Mouse (Mus musculus): ENCODE measurements around the gene Smtnl1. TPM values are rescaled to one million over a fixed set of nuclear protein-coding genes. Genes with fewer than 3 reads are reported as not detected.

Smtnl1 gene
- total RNA-seq, 1 experiment = 4.9 TPM

DNA sequence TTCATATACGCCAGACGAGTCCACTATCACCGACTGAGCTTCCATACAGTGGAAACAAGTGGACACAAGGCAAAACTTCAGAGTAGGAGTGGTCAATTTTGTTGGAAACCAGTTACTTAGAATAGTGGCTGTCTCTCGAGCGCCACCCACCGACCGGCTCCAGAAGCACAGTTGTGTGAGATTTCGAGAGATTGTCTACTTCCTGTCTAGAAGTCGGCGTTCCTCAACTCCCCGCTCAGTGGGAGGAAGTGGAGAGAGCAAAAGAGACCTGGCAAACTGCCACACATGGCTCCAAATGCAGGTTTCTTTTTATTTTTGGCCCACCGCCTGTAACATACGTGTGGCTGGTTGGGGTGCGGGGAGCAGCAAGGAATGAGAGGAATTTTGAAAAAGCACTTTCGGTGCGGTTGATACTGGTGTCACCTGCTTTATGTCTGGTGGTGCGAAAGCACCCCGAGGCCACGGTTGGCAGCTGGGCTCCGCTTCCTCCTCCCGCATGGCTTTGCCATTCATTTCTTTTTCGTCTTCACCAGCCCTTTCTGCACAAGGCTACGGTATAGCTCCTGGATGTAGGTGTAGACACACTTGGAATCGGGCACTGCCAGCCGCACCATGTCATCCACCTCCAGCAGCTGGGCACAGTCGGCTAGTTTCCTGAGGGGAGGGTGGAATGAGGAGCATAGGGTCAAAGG is 11.4 kb downstream of the Smtnl1 start:
- no peak overlapping the region for H3K9ac ChIP-seq (ENCODE audit: insufficient read depth, low read depth, low read length, poor library complexity, severe bottlenecking)
- no peak overlapping the region for H3K27ac ChIP-seq (ENCODE audit: insufficient read depth, low read depth, low read length, poor library complexity, severe bottlenecking)

DNA sequence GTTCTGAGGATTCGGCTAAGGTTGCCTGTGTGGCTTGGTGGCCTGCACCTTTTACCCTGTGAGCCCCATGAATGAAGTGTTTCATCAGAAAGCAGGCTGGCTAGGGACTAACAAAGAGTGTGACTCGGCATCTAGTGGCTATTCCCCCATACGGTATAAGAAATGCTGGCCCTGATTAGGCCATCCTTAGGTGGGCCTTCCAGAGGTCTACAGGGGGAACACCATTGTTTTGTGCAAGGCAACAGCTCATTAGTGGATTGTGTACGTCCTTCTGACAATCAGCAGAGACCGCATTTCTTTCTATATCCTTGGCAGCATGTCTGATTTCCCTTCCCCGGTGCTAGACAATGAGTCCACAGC is 11.9 kb downstream of the Smtnl1 start:
- no peak overlapping the region for H3K9ac ChIP-seq (ENCODE audit: insufficient read depth, low read depth, low read length, poor library complexity, severe bottlenecking)
- peaks cover 0 to 7% of the 10 kb centered on the region in 2 experiments; a peak in 1 of 4 replicates for H3K4me1 ChIP-seq (ENCODE audit: control insufficient read depth in 2 of 2, insufficient read depth in 2 of 2, low read length in 2 of 2, poor library complexity in 1 of 2)
- TF ChIP-seq ZNF384 (IDR thresholded peaks at IDR 0.05; ENCODE audit: low read depth, low read length) = no peak
- TF ChIP-seq HCFC1 (IDR thresholded peaks at IDR 0.05; ENCODE audit: borderline replicate concordance, insufficient read depth, low read length) = no peak
- no peak for TF ChIP-seq CHD2 (IDR thresholded peaks at IDR 0.05; ENCODE audit: low read depth, low read length)
- TF ChIP-seq MAFK (IDR thresholded peaks at IDR 0.05; ENCODE audit: insufficient read depth, low read depth, low read length) = no peak
- no peak overlapping the region for H3K4me3 ChIP-seq (ENCODE audit: insufficient read depth in 1 of 2, low read depth in 1 of 2, low read length in 2 of 2, poor library complexity in 1 of 2, severe bottlenecking in 1 of 2)
- no peak for DNase-seq (ENCODE audit: low read depth, low spot score)
- H3K36me3 ChIP-seq (ENCODE audit: control insufficient read depth, insufficient read depth, low read length, poor library complexity, severe bottlenecking) = 0 out of 2 replicates have a peak, but pooled peaks cover 2% of the 10 kb centered on the region
- H3K9me3 ChIP-seq (ENCODE audit: control insufficient read depth, insufficient read depth, low read depth, low read length) = no peaks in the 10 kb centered on the region
- in situ Hi-C loops (cut with MboI; ENCODE audit: low sequenced_read_pairs in 2 of 2, unreplicated experiment in 2 of 2) = no loop called here
- no peak overlapping the region for H3K27ac ChIP-seq (ENCODE audit: insufficient read depth, low read depth, low read length, poor library complexity, severe bottlenecking)

More for the DNA sequence above, 11.4 kb downstream of the Smtnl1 start:
- H3K4me3 ChIP-seq (ENCODE audit: insufficient read depth in 1 of 2, low read depth in 1 of 2, low read length in 2 of 2, poor library complexity in 1 of 2, severe bottlenecking in 1 of 2) = 0 out of 4 replicates have a peak overlapping the region, but pooled peaks of 1 of the 2 experiments have one; percentile 26
- no peaks in the 10 kb centered on the region for H3K9me3 ChIP-seq (ENCODE audit: control insufficient read depth, insufficient read depth, low read depth, low read length)
- TF ChIP-seq ZC3H11A (IDR thresholded peaks at IDR 0.05; ENCODE audit: borderline replicate concordance, low read depth, low read length) (no peak), ZNF384 (IDR thresholded peaks at IDR 0.05; ENCODE audit: low read depth, low read length) (no peak), CHD2 (IDR thresholded peaks at IDR 0.05; ENCODE audit: low read depth, low read length) (no peak), MAFK (IDR thresholded peaks at IDR 0.05; ENCODE audit: insufficient read depth, low read depth, low read length) (no peak), HCFC1 (IDR thresholded peaks at IDR 0.05; ENCODE audit: borderline replicate concordance, insufficient read depth, low read length) (no peak)
- no peak for DNase-seq (ENCODE audit: low read depth, low spot score)
- in situ Hi-C loops (cut with MboI; ENCODE audit: low sequenced_read_pairs in 2 of 2, unreplicated experiment in 2 of 2) = no loop called here
- H3K36me3 ChIP-seq (ENCODE audit: control insufficient read depth, insufficient read depth, low read length, poor library complexity, severe bottlenecking) = 0 out of 2 replicates have a peak, but pooled peaks cover 2% of the 10 kb centered on the region
- peaks cover 0 to 7% of the 10 kb centered on the region in 2 experiments; a peak in 1 of 4 replicates for H3K4me1 ChIP-seq (ENCODE audit: control insufficient read depth in 2 of 2, insufficient read depth in 2 of 2, low read length in 2 of 2, poor library complexity in 1 of 2)

DNA sequence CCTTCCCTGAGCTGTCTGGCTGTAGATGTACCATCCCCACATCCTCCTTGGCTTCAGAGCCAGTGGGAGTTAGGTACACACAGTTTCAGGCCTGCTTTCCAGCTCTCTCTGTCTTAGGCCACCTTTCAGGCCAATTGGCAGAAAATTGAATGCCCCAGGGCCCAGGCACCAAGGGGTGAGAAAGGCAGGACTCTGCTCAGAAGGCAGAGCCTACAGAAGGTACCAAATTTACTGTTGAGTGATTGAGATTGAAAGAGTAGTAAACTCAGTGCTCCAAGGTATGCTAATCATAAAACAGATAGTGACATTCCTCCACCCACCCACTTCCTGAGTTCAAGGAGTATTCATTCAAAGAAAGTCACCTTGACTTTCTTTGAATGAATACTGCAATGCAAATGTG is 13.1 kb downstream of the Smtnl1 start:
- Histone ChIP-seq H3K4me3 (ENCODE audit: insufficient read depth in 1 of 2, low read depth in 1 of 2, low read length in 2 of 2, poor library complexity in 1 of 2, severe bottlenecking in 1 of 2) (no peak overlapping the region), H3K9me3 (ENCODE audit: control insufficient read depth, insufficient read depth, low read depth, low read length) (no peaks in the 10 kb centered on the region), H3K36me3 (ENCODE audit: control insufficient read depth, insufficient read depth, low read length, poor library complexity, severe bottlenecking) (0 out of 2 replicates have a peak, but pooled peaks cover 2% of the 10 kb centered on the region), H3K27ac (ENCODE audit: insufficient read depth, low read depth, low read length, poor library complexity, severe bottlenecking) (peak overlapping the region; percentile 77), H3K9ac (ENCODE audit: insufficient read depth, low read depth, low read length, poor library complexity, severe bottlenecking) (no peak overlapping the region), H3K4me1 (ENCODE audit: control insufficient read depth in 2 of 2, insufficient read depth in 2 of 2, low read length in 2 of 2, poor library complexity in 1 of 2) (peaks cover 0 to 5% of the 10 kb centered on the region in 2 experiments; a peak in 1 of 4 replicates)
- no peak for DNase-seq (ENCODE audit: low read depth, low spot score)
- in situ Hi-C loops (cut with MboI; ENCODE audit: low sequenced_read_pairs in 2 of 2, unreplicated experiment in 2 of 2) = no loop called here
- TF ChIP-seq ZC3H11A (IDR thresholded peaks at IDR 0.05; ENCODE audit: borderline replicate concordance, low read depth, low read length) = no peak
- no peak for TF ChIP-seq CHD2 (IDR thresholded peaks at IDR 0.05; ENCODE audit: low read depth, low read length)
- no peak for TF ChIP-seq MAFK (IDR thresholded peaks at IDR 0.05; ENCODE audit: insufficient read depth, low read depth, low read length)
- no peak for TF ChIP-seq HCFC1 (IDR thresholded peaks at IDR 0.05; ENCODE audit: borderline replicate concordance, insufficient read depth, low read length)
- no peak for TF ChIP-seq ZNF384 (IDR thresholded peaks at IDR 0.05; ENCODE audit: low read depth, low read length)

DNA sequence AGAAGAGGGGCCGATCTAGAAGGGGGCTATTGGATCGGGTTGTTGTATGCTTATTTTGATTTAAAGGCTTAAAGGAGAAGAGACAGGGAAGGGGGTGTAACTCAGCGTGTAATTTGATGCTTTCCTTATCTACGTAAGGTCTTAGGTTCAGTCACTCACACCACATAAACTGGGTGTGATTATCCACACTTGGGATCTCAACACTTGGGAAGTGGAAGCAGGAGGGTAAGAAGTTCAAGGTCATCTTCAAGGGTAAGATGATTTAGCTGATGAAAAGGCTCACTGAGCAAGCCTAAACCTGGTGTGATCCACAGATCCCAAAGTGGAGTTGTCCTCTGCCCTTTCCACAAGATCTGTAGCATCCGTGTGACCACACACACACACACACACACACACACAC is 15.9 kb downstream of the Smtnl1 start:
- no peak for TF ChIP-seq ZC3H11A (IDR thresholded peaks at IDR 0.05; ENCODE audit: borderline replicate concordance, low read depth, low read length)
- no peak for TF ChIP-seq CHD2 (IDR thresholded peaks at IDR 0.05; ENCODE audit: low read depth, low read length)
- TF ChIP-seq ZNF384 (IDR thresholded peaks at IDR 0.05; ENCODE audit: low read depth, low read length) = no peak
- TF ChIP-seq HCFC1 (IDR thresholded peaks at IDR 0.05; ENCODE audit: borderline replicate concordance, insufficient read depth, low read length) = no peak
- TF ChIP-seq MAFK (IDR thresholded peaks at IDR 0.05; ENCODE audit: insufficient read depth, low read depth, low read length) = no peak
- no peak overlapping the region for H3K9ac ChIP-seq (ENCODE audit: insufficient read depth, low read depth, low read length, poor library complexity, severe bottlenecking)
- no peak for DNase-seq (ENCODE audit: low read depth, low spot score)
- H3K27ac ChIP-seq (ENCODE audit: insufficient read depth, low read depth, low read length, poor library complexity, severe bottlenecking) = no peak overlapping the region
- H3K4me3 ChIP-seq (ENCODE audit: insufficient read depth in 1 of 2, low read depth in 1 of 2, low read length in 2 of 2, poor library complexity in 1 of 2, severe bottlenecking in 1 of 2) = no peak overlapping the region
- H3K4me1 ChIP-seq (ENCODE audit: control insufficient read depth in 2 of 2, insufficient read depth in 2 of 2, low read length in 2 of 2, poor library complexity in 1 of 2) = peaks cover 0 to 5% of the 10 kb centered on the region in 2 experiments; a peak in 1 of 4 replicates
- in situ Hi-C loops (cut with MboI; ENCODE audit: low sequenced_read_pairs in 2 of 2, unreplicated experiment in 2 of 2) = no loop called here
- H3K36me3 ChIP-seq (ENCODE audit: control insufficient read depth, insufficient read depth, low read length, poor library complexity, severe bottlenecking) = 0 out of 2 replicates have a peak, but pooled peaks cover 2% of the 10 kb centered on the region
- no peaks in the 10 kb centered on the region for H3K9me3 ChIP-seq (ENCODE audit: control insufficient read depth, insufficient read depth, low read depth, low read length)

Measured in ES-E14 (cell line).